Mouse (Mus musculus) G1E (cell line): Measurements from ENCODE around the gene Cep126. TPM values are rescaled to one million over a fixed set of nuclear protein-coding genes. Genes with fewer than 3 reads are reported as not detected.

Source experiments
- ATAC-seq: 2 replicates; pipeline ENCODE4 v1.8.0; 2016; ENCODE audit warnings: mild to moderate bottlenecking; ENCODE audit not compliant: insufficient number of reproducible peaks, poor library complexity, low FRiP score, severe bottlenecking; ENCODE audit errors: extremely low read depth
- DNase-seq: peaks from one replicate; pipeline ENCODE4 v3.0.0; 2012; ENCODE audit warnings: low spot score
- H3K27me3 ChIP-seq: 2 replicates; pipeline ENCODE4 v1.6.1; 2012; ENCODE audit warnings: mild to moderate bottlenecking, low read length, inconsistent platforms; ENCODE audit not compliant: insufficient read depth
- H3K36me3 ChIP-seq: replicated peaks from 2 replicates; pipeline ENCODE3; 2012; ENCODE audit warnings: mild to moderate bottlenecking, inconsistent platforms
- H3K4me1 ChIP-seq: 2 replicates; pipeline ENCODE4 v1.6.1; 2012; ENCODE audit warnings: low read depth, low read length, inconsistent platforms, mixed read lengths; ENCODE audit not compliant: insufficient read depth
- H3K4me3 ChIP-seq: 2 replicates; pipeline ENCODE4 v1.5.1; 2012; ENCODE audit warnings: low read depth, mild to moderate bottlenecking, inconsistent platforms, low read length, moderate library complexity, mixed read lengths
- H3K9me3 ChIP-seq: replicated peaks from 2 replicates; pipeline ENCODE4 v1.6.1; 2012; ENCODE audit warnings: inconsistent platforms
- CTCF ChIP-seq: IDR thresholded peaks from 2 replicates; pipeline ENCODE4 v1.5.1; 2012; ENCODE audit warnings: low read depth, low read length, inconsistent platforms, mixed read lengths
- GATA1 ChIP-seq: IDR thresholded peaks from 2 replicates; pipeline ENCODE4 v1.6.1; 2012; ENCODE audit warnings: borderline replicate concordance, low read length, inconsistent platforms, mixed read lengths
- GATA2 ChIP-seq: IDR thresholded peaks from 2 replicates; pipeline ENCODE4 v1.6.1; 2012; ENCODE audit warnings: low read depth, low read length, inconsistent platforms, borderline replicate concordance
- POLR2AphosphoS5 ChIP-seq: IDR thresholded peaks from 2 replicates; pipeline ENCODE4 v1.6.1; 2012; ENCODE audit warnings: low read depth, low read length, inconsistent platforms; ENCODE audit not compliant: insufficient replicate concordance
- TAL1 ChIP-seq: conservative IDR thresholded peaks from 2 replicates; pipeline ENCODE4 v1.6.1; 2012; ENCODE audit warnings: low read depth, low read length, inconsistent platforms, mixed read lengths
- polyA plus RNA-seq: library from polyadenylated mRNA; stranded (reverse); fragments of >175 nt; gene quantifications from 2 replicates; pipeline ENCODE4 v1.2.3, GENCODE M21; 2012
- total RNA-seq, 2 experiments: library from RNA; stranded (forward) in 1 of 2; stranded (reverse) in 1 of 2; fragments of 200-1000 nt in 1 of 2; fragments of >200 nt in 1 of 2; fragmentation: Nextera tagmentation in 1 of 2; gene quantifications; 2 replicates each; pipeline ENCODE4 v1.2.3; 2014 to 2017

Cep126 gene
- total and polyA plus RNA-seq, 3 experiments = 0.05 to 0.27 TPM; not detected in 1

- no peaks in the 10 kb centered on the region for H3K4me1 ChIP-seq
- H3K36me3 ChIP-seq = no peaks in the 10 kb centered on the region
- TF ChIP-seq POLR2AphosphoS5 = no peak
- TF ChIP-seq GATA1 = no peak
- no peak for TF ChIP-seq TAL1
- no peak for TF ChIP-seq CTCF
- no peak for TF ChIP-seq GATA2
- peaks cover 4% of the 10 kb centered on the region; the same call in 1 of the 2 replicates for H3K27me3 ChIP-seq
- H3K4me3 ChIP-seq = no peak overlapping the region
- H3K9me3 ChIP-seq = no peaks in the 10 kb centered on the region
- no peak for ATAC-seq
- no peak for DNase-seq
Observed at GRCm38 (mm10) chr9:8054831-8055230, 79.3 kb downstream of the Cep126 start.

- no peak for TF ChIP-seq TAL1
- Histone ChIP-seq H3K4me3 (peak overlapping the region; percentile 86), H3K9me3 (no peaks in the 10 kb centered on the region), H3K36me3 (no peaks in the 10 kb centered on the region), H3K4me1 (peaks cover 21% of the 10 kb centered on the region), H3K27me3 (no peaks in the 10 kb centered on the region; the same call in 1 of the 2 replicates)
- ATAC-seq (no peak), DNase-seq (no peak)
Observed at GRCm38 (mm10) chr9:8043044-8043387, 91.1 kb downstream of the Cep126 start.

GRCm38 (mm10) chr9:8042338-8043043 is 91.6 kb downstream of the Cep126 start, which contains the start of gene Cfap300:
Gene Cfap300, minus strand, starts transcription at chr9:8042823.
- Histone ChIP-seq H3K27me3 (no peaks in the 10 kb centered on the region; the same call in 1 of the 2 replicates), H3K36me3 (no peaks in the 10 kb centered on the region), H3K4me1 (peaks cover 21% of the 10 kb centered on the region), H3K4me3 (peak within 1 kb of the TSS; percentile 86), H3K9me3 (no peaks in the 10 kb centered on the region)
- TF ChIP-seq GATA1 (no peak), TAL1 (no peak), CTCF (no peak), GATA2 (no peak), POLR2AphosphoS5 (no peak)
- DNase-seq (peak; percentile 82), ATAC-seq (peak; percentile 95)

GRCm38 (mm10) chr9:8035546-8035945 is 98.5 kb downstream of the Cep126 start:
- Histone ChIP-seq H3K4me1 (peaks cover 5% of the 10 kb centered on the region; the same call in 1 of the 2 replicates), H3K4me3 (no peak overlapping the region), H3K9me3 (no peaks in the 10 kb centered on the region), H3K36me3 (no peaks in the 10 kb centered on the region), H3K27me3 (no peaks in the 10 kb centered on the region)
- DNase-seq = no peak
- TF ChIP-seq GATA1 (no peak), POLR2AphosphoS5 (no peak), GATA2 (no peak), CTCF (no peak), TAL1 (no peak)
- no peak for ATAC-seq

DNA sequence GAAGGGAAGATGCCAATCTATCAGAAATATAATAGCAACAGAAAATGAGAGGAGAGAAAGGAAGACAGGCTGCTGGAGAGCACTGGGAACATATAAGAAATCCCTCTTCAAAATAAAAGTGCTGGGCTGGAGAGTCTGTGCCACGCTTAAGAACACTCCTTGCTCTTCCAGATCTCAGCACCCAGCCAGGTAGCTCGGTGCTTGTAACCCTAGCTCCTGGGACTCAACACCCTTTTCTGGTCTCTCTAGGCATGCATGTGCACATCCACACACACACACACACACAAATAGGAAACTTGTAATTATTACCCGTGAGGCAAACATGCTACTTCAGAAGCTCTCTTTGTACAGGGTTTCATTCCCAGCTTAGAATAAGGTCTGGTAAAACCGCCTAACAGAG is 99.0 kb downstream of the Cep126 start:
- no peaks in the 10 kb centered on the region for H3K9me3 ChIP-seq
- TF ChIP-seq GATA1 (no peak), TAL1 (no peak), GATA2 (no peak), CTCF (no peak), POLR2AphosphoS5 (no peak)
- ATAC-seq = no peak
- H3K27me3 ChIP-seq = no peaks in the 10 kb centered on the region
- H3K4me1 ChIP-seq = peaks cover 5% of the 10 kb centered on the region; the same call in 1 of the 2 replicates
- DNase-seq = no peak
- H3K4me3 ChIP-seq = no peak overlapping the region
- H3K36me3 ChIP-seq = no peaks in the 10 kb centered on the region

DNA sequence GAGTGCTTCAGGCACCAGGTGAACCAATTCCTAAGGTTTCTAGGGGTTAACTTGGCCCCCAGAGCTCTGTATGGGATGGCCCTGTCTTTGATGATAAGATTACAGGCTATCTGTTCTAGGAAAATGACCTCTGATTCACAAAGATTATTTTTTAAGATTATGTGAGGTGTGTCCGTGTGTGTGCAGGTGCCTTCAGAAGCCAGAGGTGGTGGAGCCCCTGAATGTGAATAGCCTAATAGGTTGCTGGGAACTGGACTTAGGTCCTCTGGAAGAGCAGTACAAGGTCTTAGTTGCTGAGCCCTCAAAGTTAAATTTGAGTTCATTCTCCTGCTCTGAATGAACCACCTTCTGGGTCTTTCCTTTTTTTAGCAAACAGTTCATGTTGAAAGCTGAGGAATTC is 100.0 kb downstream of the Cep126 start:
- Histone ChIP-seq H3K9me3 (no peaks in the 10 kb centered on the region), H3K4me1 (no peaks in the 10 kb centered on the region), H3K4me3 (no peak overlapping the region), H3K36me3 (no peaks in the 10 kb centered on the region), H3K27me3 (no peaks in the 10 kb centered on the region)
- DNase-seq (no peak), ATAC-seq (no peak)
- TF ChIP-seq TAL1 (no peak), GATA1 (no peak), CTCF (no peak), GATA2 (no peak), POLR2AphosphoS5 (no peak)

DNA sequence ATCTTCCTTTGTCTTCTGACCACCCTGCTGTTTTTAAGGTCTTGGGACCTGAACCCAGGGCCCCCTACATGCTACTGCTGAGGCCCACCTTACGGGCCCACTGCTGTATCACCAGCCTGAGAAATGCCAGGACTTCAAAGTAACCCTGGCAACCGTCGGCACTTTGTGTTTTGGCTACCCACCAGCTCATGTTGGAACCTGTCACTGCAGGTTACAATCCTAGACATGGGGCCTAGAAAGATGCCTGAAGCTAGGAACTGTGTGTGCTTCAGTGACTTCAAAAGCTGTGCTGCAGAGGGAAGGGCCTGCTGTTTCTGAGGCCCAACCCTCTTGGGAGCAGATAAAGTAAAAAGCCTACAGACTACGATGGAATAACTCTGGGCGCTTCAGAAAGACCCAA is 101.2 kb downstream of the Cep126 start:
- Histone ChIP-seq H3K4me3 (no peak overlapping the region), H3K36me3 (no peaks in the 10 kb centered on the region), H3K4me1 (no peaks in the 10 kb centered on the region), H3K9me3 (no peaks in the 10 kb centered on the region), H3K27me3 (no peaks in the 10 kb centered on the region)
- DNase-seq = no peak
- TF ChIP-seq GATA2 = no peak
- no peak for TF ChIP-seq CTCF
- TF ChIP-seq POLR2AphosphoS5 = no peak
- TF ChIP-seq TAL1 = no peak
- no peak for TF ChIP-seq GATA1
- no peak for ATAC-seq

Other genes starting within 250 kb of the Cep126 start
- not detected in 2 replicates for gene Yap1, start 129.7 kb downstream of the Cep126 start, total RNA-seq (2014; fragmentation: Nextera tagmentation)
- gene Yap1, start 129.7 kb downstream of the Cep126 start, total RNA-seq (2017) = 0.41 and 0.60 TPM in 2 replicates
- gene Yap1, start 129.7 kb downstream of the Cep126 start, polyA plus RNA-seq = 0.04 and 0.05 TPM in 2 replicates
- 3.6 and 7.4 TPM in 2 replicates for gene Cfap300, start 91.5 kb downstream of the Cep126 start, total RNA-seq (2014; fragmentation: Nextera tagmentation)
- 1.6 and 2.1 TPM in 2 replicates for gene Cfap300, start 91.5 kb downstream of the Cep126 start, total RNA-seq (2017)
- 3.6 and 5.3 TPM in 2 replicates for gene Cfap300, start 91.5 kb downstream of the Cep126 start, polyA plus RNA-seq